Mouse (Mus musculus) bone marrow, adult 2 months (tissue): ENCODE measurements around the gene Ankrd1.

ENCODE experiments used
- CTCF ChIP-seq: fragments of 200-500 bp; IDR thresholded peaks from 2 replicates; pipeline ENCODE4 v1.5.1; 2011; ENCODE audit warnings: low read length, control low read depth; ENCODE audit not compliant: control insufficient read depth, insufficient read depth
- POLR2A ChIP-seq: fragments of 200-500 bp; IDR thresholded peaks from 2 replicates; pipeline ENCODE4 v1.6.1; 2011; ENCODE audit warnings: low read depth, mild to moderate bottlenecking, control low read depth, low read length, borderline replicate concordance; ENCODE audit not compliant: control insufficient read depth

DNA sequence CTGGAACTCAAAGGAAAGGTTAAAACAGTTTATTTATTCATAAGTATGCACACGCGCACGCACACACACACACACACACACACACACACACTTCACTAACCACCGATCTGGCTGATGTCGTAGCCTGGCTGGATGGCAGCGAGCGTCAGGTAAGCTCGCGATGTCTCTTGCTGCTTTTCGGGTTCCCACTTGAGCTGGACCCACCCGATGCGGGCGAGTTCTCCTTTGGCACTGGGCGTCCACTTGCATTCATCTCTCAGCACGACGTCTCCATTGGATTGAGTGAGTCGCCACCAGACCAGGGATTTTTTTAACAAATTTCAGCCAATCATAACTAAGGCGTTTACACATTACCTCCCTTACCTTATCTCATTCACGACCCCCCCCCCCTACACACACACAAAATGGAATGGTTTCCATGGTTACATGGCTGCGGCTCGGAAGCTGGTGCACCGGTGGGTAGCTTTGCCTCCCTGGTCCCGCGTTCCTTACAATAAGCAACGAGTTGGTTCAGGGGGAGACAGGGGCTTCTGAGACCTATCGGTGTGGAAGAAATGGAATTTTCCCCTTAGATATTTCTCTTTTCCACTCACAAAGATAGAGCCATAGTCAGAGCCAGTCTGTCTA, 10.5 kb downstream of the Ankrd1 start:
- TF ChIP-seq CTCF = no peak
- TF ChIP-seq POLR2A = no peak
